Comparison of ENCODE assay signal across 15 mouse cellular contexts in genomic region chr2:34969166-34969565, GRCm38 (mm10). TPM values are rescaled to one million over a fixed set of nuclear protein-coding genes. Genes with fewer than 3 reads are reported as not detected.
DNase-seq lines count a peak whose midpoint lies in the region; ATAC-seq lines count a peak whose summit lies in the region.
"Had no signal": no experiment of that assay in that cellular context is flagged by ENCODE, and none has a peak within 500 bp of the region (broad histone marks: within the 10 kb centered on the region; RNA-seq: fewer than 3 reads in every experiment).

No protein-coding gene starts in this region.

- H3K36me3 ChIP-seq in hindbrain, embryonic 16.5 days (ENCODE audit: control insufficient read depth, insufficient read depth, low read length), result no peaks in the 10 kb centered on the region
- no peaks in the 10 kb centered on the region for H3K36me3 ChIP-seq in hindbrain, embryonic 10.5 days
- H3K36me3 ChIP-seq: heart, embryonic 15.5 days; liver, embryonic 13.5 days had no signal

- ATAC-seq in hindbrain, embryonic 16.5 days, result peak; percentile 72
- ATAC-seq: Patski had no signal

- H3K27ac ChIP-seq in hindbrain, embryonic 16.5 days (ENCODE audit: low read depth, low read length), result no peak overlapping the region
- H3K27ac ChIP-seq in hindbrain, embryonic 10.5 days, result no peak overlapping the region
- H3K27ac ChIP-seq: heart, embryonic 15.5 days; liver, embryonic 13.5 days had no signal

- no peaks in the 10 kb centered on the region for H3K9me3 ChIP-seq in hindbrain, embryonic 16.5 days (ENCODE audit: control insufficient read depth, low read length)
- H3K9me3 ChIP-seq in hindbrain, embryonic 10.5 days, result no peaks in the 10 kb centered on the region
- H3K9me3 ChIP-seq: heart, embryonic 15.5 days; liver, embryonic 13.5 days had no signal

- H3K27me3 ChIP-seq in hindbrain, embryonic 16.5 days (replicated peaks; ENCODE audit: control insufficient read depth, insufficient read depth, low read length), result no peaks in the 10 kb centered on the region
- H3K27me3 ChIP-seq in hindbrain, embryonic 10.5 days (ENCODE audit: insufficient read depth, poor library complexity, severe bottlenecking), result no peaks in the 10 kb centered on the region
- H3K27me3 ChIP-seq: liver, embryonic 13.5 days; Patski had no signal

- no peak overlapping the region for H3K4me3 ChIP-seq in hindbrain, embryonic 16.5 days (ENCODE audit: low read length)
- no peak overlapping the region for H3K4me3 ChIP-seq in hindbrain, embryonic 10.5 days
- H3K4me3 ChIP-seq: heart, embryonic 15.5 days; liver, embryonic 13.5 days; megakaryocyte, embryonic 14.5 days had no signal

- H3K4me1 ChIP-seq in hindbrain, embryonic 16.5 days (ENCODE audit: control insufficient read depth, insufficient read depth, low read depth, low read length), result peaks cover 2% of the 10 kb centered on the region; the same call in 1 of the 2 replicates
- peaks cover 15% of the 10 kb centered on the region for H3K4me1 ChIP-seq in hindbrain, embryonic 10.5 days (replicated peaks)

- 54% methylated on average over 7 of the region's 7 CpGs for WGBS in hindbrain, embryonic 16.5 days
- WGBS in hindbrain, embryonic 10.5 days, result 80% methylated on average over 7 of the region's 7 CpGs

- peak; percentile 8 to 17 for DNase-seq in cerebellum, postnatal 25 days
- no peak for DNase-seq in cerebellum, adult 11 months
- DNase-seq in hindbrain, embryonic 10.5 days (ENCODE audit: low spot score), result no peak
- peak; percentile 59 for DNase-seq in ovary, postnatal 36 days (ENCODE audit: low spot score)
- DNase-seq in ovary, postnatal 14 days (ENCODE audit: low spot score), result no peak
- DNase-seq in layer of hippocampus, adult 11-12 months (ENCODE audit: low spot score), result no peak
- DNase-seq: B cell, adult 2 months; kidney, adult 9 months; layer of hippocampus, postnatal 36 days; liver, embryonic 13.5 days; thymus, postnatal 36 days had no signal

- no peak overlapping the region for H3K9ac ChIP-seq in hindbrain, embryonic 16.5 days (ENCODE audit: low read depth, low read length)
- H3K9ac ChIP-seq: heart, embryonic 15.5 days; liver, embryonic 13.5 days had no signal

- H3K4me2 ChIP-seq in hindbrain, embryonic 16.5 days (ENCODE audit: low read length), result no peak overlapping the region
- H3K4me2 ChIP-seq: heart, embryonic 15.5 days; liver, embryonic 13.5 days had no signal

RNA-seq across cellular contexts. Expression of gene Traf1, which starts 7.6 kb away (rescaled TPM):
- 2.5 and 4.0 TPM in 2 replicates for polyA plus RNA-seq in hindbrain, embryonic 16.5 days (2015; fragmentation: Nextera tagmentation; extraction: Ambion mirVana)
- 0.27 and 0.67 TPM in 2 replicates for polyA plus RNA-seq in hindbrain, embryonic 10.5 days (2016; fragmentation: Nextera tagmentation; extraction: Ambion mirVana)

RNA-seq across cellular contexts. Expression of gene Phf19, which starts 55.3 kb away (rescaled TPM):
- polyA plus RNA-seq in hindbrain, embryonic 16.5 days (2015; fragmentation: Nextera tagmentation; extraction: Ambion mirVana), result 2.2 and 2.7 TPM in 2 replicates
- polyA plus RNA-seq in hindbrain, embryonic 10.5 days (2016; fragmentation: Nextera tagmentation; extraction: Ambion mirVana), result 1.9 and 2.1 TPM in 2 replicates

Comparison
In these comparisons a context has a peak if more than half of its experiments do, and no peak if none do; other contexts are left out.
1. DNase-seq: peak in cerebellum, postnatal 25 days (2 of 2) and ovary, postnatal 36 days (single experiment); none in cerebellum, adult 11 months (single experiment), hindbrain, embryonic 10.5 days (single experiment), ovary, postnatal 14 days (single experiment) and layer of hippocampus, adult 11-12 months (single experiment).